Mouse (Mus musculus): ENCODE data around the gene Ist1. TPM values are rescaled to one million over a fixed set of nuclear protein-coding genes. Genes with fewer than 3 reads are reported as not detected.

Gene Ist1
- polyA plus RNA-seq (2015; fragmentation: Nextera tagmentation; extraction: Ambion mirVana) = 136 and 140 TPM in 2 replicates

- Histone ChIP-seq H3K27me3 (no peaks in the 10 kb centered on the region), H3K9me3 (no peaks in the 10 kb centered on the region), H3K27ac (peak within 1 kb of the TSS; percentile 20; the same call in 1 of the 2 replicates), H3K9ac (peak within 1 kb of the TSS; percentile 80), H3K4me2 (peak within 1 kb of the TSS; percentile 64), H3K4me3 (peak within 1 kb of the TSS; percentile 71), H3K4me1 (peaks cover 27% of the 10 kb centered on the region), H3K36me3 (no peaks in the 10 kb centered on the region)
- WGBS = under 1% methylated on average over 57 of the region's 57 CpGs
- peak; percentile 98 for ATAC-seq (ENCODE audit: borderline replicate concordance, extremely low read depth, low FRiP score, low TSS enrichment)
These were observed at the start of gene Ist1 for GRCm38 (mm10) chr8:109693146-109693900. Gene Ist1, minus strand, starts transcription at chr8:109693260.

GRCm38 (mm10) chr8:109738049-109738380 is 45.0 kb upstream of the Ist1 start:
- Histone ChIP-seq H3K4me1 (peaks cover 12% of the 10 kb centered on the region), H3K27ac (no peak overlapping the region), H3K4me2 (peak overlapping the region; percentile 75), H3K9me3 (no peaks in the 10 kb centered on the region), H3K27me3 (no peaks in the 10 kb centered on the region), H3K4me3 (peak overlapping the region; percentile 96), H3K36me3 (peaks cover 13% of the 10 kb centered on the region), H3K9ac (0 out of 2 replicates have a peak overlapping the region, but pooled peaks have one; percentile 99)
- no peak for ATAC-seq (ENCODE audit: borderline replicate concordance, extremely low read depth, low FRiP score, low TSS enrichment)
- 74% methylated on average over 1 of the region's 1 CpGs for WGBS

GRCm38 (mm10) chr8:109737237-109738048 is 44.4 kb upstream of the Ist1 start, which contains the start of gene Atxn1l:
Gene Atxn1l, minus strand, starts transcription at chr8:109737739.
- WGBS = under 1% methylated on average over 59 of the region's 59 CpGs
- peaks cover 12% of the 10 kb centered on the region for H3K4me1 ChIP-seq
- H3K4me2 ChIP-seq = peak within 1 kb of the TSS; percentile 75
- H3K27ac ChIP-seq = peak within 1 kb of the TSS; percentile 72
- ATAC-seq (ENCODE audit: borderline replicate concordance, extremely low read depth, low FRiP score, low TSS enrichment) = peak; percentile 87
- H3K9me3 ChIP-seq = no peaks in the 10 kb centered on the region
- H3K4me3 ChIP-seq = peak within 1 kb of the TSS; percentile 96
- no peaks in the 10 kb centered on the region for H3K27me3 ChIP-seq
- H3K36me3 ChIP-seq = peaks cover 19% of the 10 kb centered on the region
- peak within 1 kb of the TSS; percentile 99 for H3K9ac ChIP-seq

GRCm38 (mm10) chr8:109736819-109737218 is 43.8 kb upstream of the Ist1 start:
- Histone ChIP-seq H3K9ac (peak overlapping the region; percentile 99), H3K4me3 (peak overlapping the region; percentile 96), H3K27me3 (no peaks in the 10 kb centered on the region), H3K27ac (peak overlapping the region; percentile 72; the same call in 1 of the 2 replicates), H3K9me3 (no peaks in the 10 kb centered on the region), H3K4me2 (peak overlapping the region; percentile 75), H3K36me3 (peaks cover 25% of the 10 kb centered on the region), H3K4me1 (peaks cover 12% of the 10 kb centered on the region)
- 0 out of 2 replicates have a peak, but pooled peaks have one; percentile 3 for ATAC-seq (ENCODE audit: borderline replicate concordance, extremely low read depth, low FRiP score, low TSS enrichment)
- WGBS = 3% methylated on average over 8 of the region's 8 CpGs

GRCm38 (mm10) chr8:109734018-109734417 is 41.0 kb upstream of the Ist1 start:
- peaks cover 32% of the 10 kb centered on the region for H3K36me3 ChIP-seq
- no peaks in the 10 kb centered on the region for H3K27me3 ChIP-seq
- no peak overlapping the region for H3K4me3 ChIP-seq
- no peak for ATAC-seq (ENCODE audit: borderline replicate concordance, extremely low read depth, low FRiP score, low TSS enrichment)
- H3K4me2 ChIP-seq = no peak overlapping the region
- WGBS = 82% methylated on average over 3 of the region's 3 CpGs
- H3K9me3 ChIP-seq = no peaks in the 10 kb centered on the region
- H3K9ac ChIP-seq = no peak overlapping the region
- peaks cover 12% of the 10 kb centered on the region for H3K4me1 ChIP-seq
- H3K27ac ChIP-seq = no peak overlapping the region

GRCm38 (mm10) chr8:109731012-109731411 is 38.0 kb upstream of the Ist1 start:
- Histone ChIP-seq H3K9me3 (no peaks in the 10 kb centered on the region), H3K4me3 (no peak overlapping the region), H3K36me3 (peaks cover 45% of the 10 kb centered on the region), H3K4me2 (no peak overlapping the region), H3K9ac (no peak overlapping the region), H3K4me1 (peaks cover 4% of the 10 kb centered on the region), H3K27ac (no peak overlapping the region), H3K27me3 (no peaks in the 10 kb centered on the region)
- 66% methylated on average over 3 of the region's 3 CpGs for WGBS
- no peak for ATAC-seq (ENCODE audit: borderline replicate concordance, extremely low read depth, low FRiP score, low TSS enrichment)

- no peak overlapping the region for H3K9ac ChIP-seq
- H3K4me1 ChIP-seq = no peaks in the 10 kb centered on the region
- H3K9me3 ChIP-seq = no peaks in the 10 kb centered on the region
- peaks cover 69% of the 10 kb centered on the region for H3K36me3 ChIP-seq
- H3K4me2 ChIP-seq = no peak overlapping the region
- no peak for ATAC-seq (ENCODE audit: borderline replicate concordance, extremely low read depth, low FRiP score, low TSS enrichment)
- 82% methylated on average over 3 of the region's 3 CpGs for WGBS
- no peak overlapping the region for H3K4me3 ChIP-seq
- no peaks in the 10 kb centered on the region for H3K27me3 ChIP-seq
- no peak overlapping the region for H3K27ac ChIP-seq
These were observed 32.0 kb upstream of the Ist1 start for GRCm38 (mm10) chr8:109725106-109725505.

GRCm38 (mm10) chr8:109714961-109715360 is 21.9 kb upstream of the Ist1 start:
- Histone ChIP-seq H3K4me3 (no peak overlapping the region), H3K27me3 (no peaks in the 10 kb centered on the region), H3K4me2 (no peak overlapping the region), H3K9me3 (no peaks in the 10 kb centered on the region), H3K36me3 (peaks cover 89% of the 10 kb centered on the region), H3K27ac (no peak overlapping the region), H3K9ac (no peak overlapping the region), H3K4me1 (no peaks in the 10 kb centered on the region)
- no peak for ATAC-seq (ENCODE audit: borderline replicate concordance, extremely low read depth, low FRiP score, low TSS enrichment)
- whole genome bisulfite sequencing = 92% methylated on average over 5 of the region's 5 CpGs

- Histone ChIP-seq H3K4me1 (no peaks in the 10 kb centered on the region), H3K9me3 (no peaks in the 10 kb centered on the region), H3K27me3 (no peaks in the 10 kb centered on the region), H3K36me3 (peaks cover 88% of the 10 kb centered on the region), H3K27ac (no peak overlapping the region), H3K4me2 (no peak overlapping the region), H3K4me3 (no peak overlapping the region), H3K9ac (no peak overlapping the region)
- 60% methylated on average over 1 of the region's 1 CpGs for WGBS
- ATAC-seq (ENCODE audit: borderline replicate concordance, extremely low read depth, low FRiP score, low TSS enrichment) = no peak
These were observed 19.5 kb upstream of the Ist1 start for GRCm38 (mm10) chr8:109712521-109712920.

GRCm38 (mm10) chr8:109707921-109708320 is 14.9 kb upstream of the Ist1 start:
- Histone ChIP-seq H3K9me3 (no peaks in the 10 kb centered on the region), H3K4me1 (peaks cover 19% of the 10 kb centered on the region), H3K4me3 (no peak overlapping the region), H3K4me2 (no peak overlapping the region), H3K36me3 (peaks cover 52% of the 10 kb centered on the region), H3K9ac (no peak overlapping the region), H3K27ac (no peak overlapping the region), H3K27me3 (peaks cover 9% of the 10 kb centered on the region; the same call in 1 of the 2 replicates)
- no peak for ATAC-seq (ENCODE audit: borderline replicate concordance, extremely low read depth, low FRiP score, low TSS enrichment)
- WGBS = 98% methylated on average over 4 of the region's 4 CpGs

- H3K9me3 ChIP-seq = no peaks in the 10 kb centered on the region
- no peak overlapping the region for H3K27ac ChIP-seq
- 26% methylated on average over 2 of the region's 2 CpGs for WGBS
- peaks cover 11% of the 10 kb centered on the region; the same call in 1 of the 2 replicates for H3K27me3 ChIP-seq
- H3K9ac ChIP-seq = 0 out of 2 replicates have a peak overlapping the region, but pooled peaks have one; percentile 92
- H3K4me2 ChIP-seq = peak overlapping the region; percentile 89
- 0 out of 2 replicates have a peak, but pooled peaks have one; percentile 30 for ATAC-seq (ENCODE audit: borderline replicate concordance, extremely low read depth, low FRiP score, low TSS enrichment)
- H3K4me1 ChIP-seq = peaks cover 19% of the 10 kb centered on the region
- peaks cover 42% of the 10 kb centered on the region for H3K36me3 ChIP-seq
- H3K4me3 ChIP-seq = peak overlapping the region; percentile 75
These were observed 13.8 kb upstream of the Ist1 start for GRCm38 (mm10) chr8:109706874-109707237.
